Mouse (Mus musculus): ENCODE measurements at regions not wholly inside any gene's neighbourhood (a gene's known extent, or its start where the extent isn't known, plus 50 kb on each side); places are given as distances from the start of the nearest gene placed in this dataset.

DNA sequence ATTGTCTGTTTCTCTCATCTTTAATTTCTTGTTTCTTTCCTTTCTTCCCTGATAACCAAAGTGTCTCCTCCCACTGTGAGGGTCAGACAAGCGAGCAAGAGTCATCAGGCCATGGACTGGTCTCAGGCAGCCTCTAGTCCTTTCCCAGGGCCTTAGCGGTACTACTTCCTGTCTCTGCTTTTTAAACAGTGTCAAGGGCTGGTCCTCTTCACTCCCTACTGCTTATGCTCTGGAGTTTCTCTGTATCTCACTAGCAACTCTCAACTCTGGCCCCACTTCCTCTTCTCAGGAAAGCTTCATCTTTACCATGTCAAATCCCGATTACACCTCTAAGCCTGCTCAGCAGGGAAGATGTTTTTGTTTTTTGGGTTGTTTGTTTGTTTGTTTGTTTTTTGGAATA is 124.1 kb downstream of the Pten start:
- no peak for DNase-seq (ENCODE audit: low spot score in 2 of 2)

DNA sequence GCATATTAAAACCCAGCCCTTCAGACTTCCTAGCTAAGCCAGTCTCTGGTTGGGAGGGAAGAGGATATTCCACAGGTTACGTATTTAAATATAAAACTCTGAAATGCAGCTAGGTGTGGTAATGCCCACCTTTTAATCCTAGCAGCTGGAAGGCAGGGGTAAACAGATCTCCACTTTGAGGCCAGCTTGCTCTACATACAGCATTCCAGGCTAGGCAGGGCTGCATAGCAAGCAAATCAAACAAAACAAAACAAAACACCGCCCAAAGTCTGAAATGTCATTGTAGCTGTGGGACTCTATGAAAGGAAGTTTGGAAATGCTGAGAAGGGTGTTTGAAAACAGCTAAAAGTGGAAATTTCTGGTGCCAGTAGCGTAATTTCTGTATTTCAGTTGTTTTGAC is 127.0 kb downstream of the Pten start:
- no peak for DNase-seq (ENCODE audit: low spot score in 2 of 2)

DNA sequence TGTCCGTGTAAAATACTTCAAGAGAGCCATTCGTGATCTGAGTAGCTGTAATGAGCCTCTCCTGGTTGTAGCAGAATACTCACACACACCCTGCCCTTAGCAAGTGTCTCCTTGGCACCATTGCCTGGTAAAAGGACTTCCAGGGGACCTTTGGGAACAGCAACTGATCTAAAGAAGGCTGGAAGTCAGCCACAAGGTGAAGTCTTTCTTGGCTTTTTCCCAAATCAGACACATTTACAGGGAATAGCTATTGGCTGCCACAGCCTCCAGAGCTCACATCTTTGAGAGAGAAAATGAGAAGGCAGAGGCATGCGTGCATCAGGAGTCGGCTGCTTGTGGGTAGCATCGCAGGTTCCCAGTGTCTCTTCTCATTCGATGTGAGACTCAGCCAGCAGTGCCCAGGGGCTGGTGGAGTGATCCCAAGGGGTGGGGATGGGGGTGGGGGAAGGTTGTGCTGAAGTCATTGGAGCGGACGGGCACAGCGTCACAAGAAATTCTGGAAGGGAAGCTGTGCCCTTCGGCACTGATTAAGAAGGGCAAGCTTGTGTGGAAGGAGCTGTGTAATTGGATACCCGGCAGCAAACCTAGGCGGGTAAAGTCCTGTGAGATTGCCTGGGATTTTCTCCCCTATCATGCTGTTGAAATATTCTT is 128.3 kb downstream of the Pten start:
- no peak for DNase-seq (ENCODE audit: low spot score in 2 of 2)

DNA sequence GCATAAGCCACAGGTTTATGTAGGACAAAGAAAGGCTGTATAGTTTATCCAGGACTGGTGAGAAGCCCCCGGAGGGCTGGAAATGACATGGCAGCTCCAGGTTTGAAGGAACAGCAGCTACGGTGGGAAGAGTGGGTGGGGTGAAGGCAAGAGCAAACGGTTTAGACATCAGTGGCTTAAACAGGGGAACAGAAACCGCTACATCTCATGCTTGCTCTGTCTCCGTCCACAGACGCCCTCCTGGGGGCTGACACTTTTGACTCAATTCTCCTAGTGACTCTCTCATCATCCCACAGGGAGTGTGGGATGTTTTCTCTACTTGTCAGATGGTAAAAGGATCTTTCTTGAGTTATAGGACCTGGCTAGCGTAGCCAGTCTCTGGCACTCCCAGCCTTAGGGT is 129.9 kb downstream of the Pten start:
- DNase-seq (ENCODE audit: low spot score in 2 of 2): no peak

DNA sequence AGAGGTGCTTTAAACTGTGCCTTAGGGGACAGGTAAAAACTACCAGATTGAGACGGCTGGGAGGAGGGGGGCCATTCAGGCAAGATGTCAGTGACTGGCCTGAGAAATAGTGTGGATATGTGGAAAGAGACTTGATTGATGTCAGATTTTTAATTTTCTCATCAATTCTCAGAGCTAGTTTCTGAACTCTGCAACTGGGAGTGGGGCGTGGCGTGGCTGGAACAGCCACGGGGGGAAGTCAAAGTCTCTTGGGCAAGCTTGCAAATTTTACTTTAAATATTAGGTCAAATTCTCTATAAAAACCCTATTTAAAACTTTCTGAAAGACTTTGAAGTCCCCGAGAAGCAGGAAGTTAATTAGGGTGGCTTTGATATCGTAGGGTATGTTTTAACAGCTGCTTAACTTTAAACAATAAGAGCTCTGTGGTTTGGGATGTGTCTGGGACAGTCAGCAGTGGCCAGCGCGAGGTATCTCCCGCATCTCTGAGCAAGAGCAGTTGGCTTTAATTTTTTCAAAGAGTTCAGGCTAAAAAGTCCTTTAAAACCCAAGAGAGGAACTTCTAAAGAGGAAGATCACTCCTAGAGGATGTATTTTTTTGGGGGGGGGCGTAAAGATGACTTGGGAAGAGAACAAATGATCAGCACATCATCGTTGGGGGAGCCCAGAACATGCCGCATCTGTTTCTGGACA is 131.5 kb downstream of the Pten start:
- DNase-seq (ENCODE audit: low spot score in 2 of 2): no peak

DNA sequence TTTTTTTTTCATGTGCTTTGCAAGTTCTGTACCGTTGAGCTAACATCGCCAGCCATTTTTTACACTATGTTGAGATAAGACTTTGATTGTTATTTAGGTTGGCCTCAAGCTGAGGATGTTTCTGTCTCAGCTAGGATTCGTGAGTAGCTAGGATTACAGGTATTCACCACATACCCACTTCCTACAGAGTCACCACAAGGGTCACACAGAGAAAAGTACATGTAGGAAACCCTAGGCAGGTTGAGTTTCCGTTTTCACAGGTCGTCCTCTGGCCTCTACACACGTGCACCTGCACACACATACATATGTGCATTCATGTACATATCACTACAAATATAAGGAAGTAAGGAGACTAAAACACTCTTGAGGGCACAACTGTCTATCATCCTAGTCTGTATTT is 133.5 kb downstream of the Pten start:
- DNase-seq (ENCODE audit: low spot score in 2 of 2): no peak

DNA sequence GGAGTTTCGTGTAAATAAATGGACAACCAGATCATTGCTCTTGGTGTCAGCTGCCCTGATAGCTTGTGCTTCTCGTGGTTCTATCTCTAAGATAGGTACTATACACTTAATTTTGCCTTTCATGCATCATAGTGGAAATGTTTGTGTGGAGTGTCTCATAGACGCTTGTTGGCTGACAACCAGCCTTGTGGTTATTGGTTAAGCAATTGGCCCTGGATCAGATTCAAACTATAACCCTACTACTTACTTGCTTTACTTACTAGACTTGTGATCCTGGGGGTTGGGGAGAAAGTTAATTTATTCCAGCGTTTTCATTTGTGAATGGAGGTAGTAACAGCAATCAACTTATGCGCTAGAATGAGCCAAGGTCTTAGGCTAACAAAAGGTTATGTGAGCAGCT is 135.2 kb downstream of the Pten start:
- DNase-seq (ENCODE audit: low spot score in 2 of 2): no peak

DNA sequence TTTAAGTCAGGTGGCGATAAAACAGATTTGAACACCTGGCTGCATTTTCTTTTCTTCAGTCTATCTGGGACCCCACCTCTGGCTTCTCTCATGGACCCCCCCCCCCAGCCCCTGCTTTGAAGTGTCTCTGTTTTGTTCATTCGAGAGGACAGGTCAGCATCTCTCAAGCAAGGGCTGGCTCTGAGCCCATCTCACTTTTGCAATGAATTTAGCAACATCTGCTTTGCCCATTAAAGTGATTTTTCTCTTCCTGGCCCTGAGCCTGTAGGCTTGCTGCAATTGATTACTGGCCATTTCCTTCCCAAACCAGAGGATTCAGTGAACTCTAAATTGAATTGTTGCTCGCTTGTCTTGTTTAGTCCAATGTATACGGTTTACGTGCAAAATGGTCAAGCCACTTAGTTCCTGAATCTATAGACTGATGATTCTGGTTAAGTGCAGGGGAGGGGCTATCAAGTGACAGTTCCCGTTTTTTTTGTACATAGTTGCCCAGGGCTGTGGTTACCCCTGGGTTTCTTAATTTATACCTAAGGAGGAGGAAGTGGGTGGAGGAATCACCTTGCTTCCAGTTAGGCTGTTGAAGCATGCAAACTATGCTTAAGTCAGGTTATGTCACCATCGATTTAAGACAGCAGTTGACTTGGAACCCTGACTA is 146.3 kb downstream of the Pten start:
- no peak for DNase-seq (ENCODE audit: low spot score in 2 of 2)

DNA sequence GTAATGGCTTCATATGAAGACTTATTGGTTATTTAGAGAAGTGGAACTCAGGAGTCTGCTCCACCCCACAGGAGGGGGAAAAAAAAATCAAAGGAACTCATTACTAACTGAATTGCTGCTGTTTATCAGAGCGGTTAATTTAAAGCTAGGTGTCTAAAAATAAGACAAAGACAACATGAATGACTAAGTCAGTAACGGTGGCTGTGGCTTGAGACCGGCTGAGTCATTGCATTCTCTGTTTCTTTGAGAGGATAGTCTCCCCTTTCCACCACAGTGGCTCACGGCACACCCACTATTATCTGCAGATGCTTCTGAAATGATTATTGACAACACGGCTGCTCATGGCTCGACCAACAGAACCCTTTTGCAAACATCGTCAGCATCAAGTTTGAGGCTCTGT is 147.2 kb downstream of the Pten start:
- no peak for DNase-seq (ENCODE audit: low spot score in 2 of 2)

DNA sequence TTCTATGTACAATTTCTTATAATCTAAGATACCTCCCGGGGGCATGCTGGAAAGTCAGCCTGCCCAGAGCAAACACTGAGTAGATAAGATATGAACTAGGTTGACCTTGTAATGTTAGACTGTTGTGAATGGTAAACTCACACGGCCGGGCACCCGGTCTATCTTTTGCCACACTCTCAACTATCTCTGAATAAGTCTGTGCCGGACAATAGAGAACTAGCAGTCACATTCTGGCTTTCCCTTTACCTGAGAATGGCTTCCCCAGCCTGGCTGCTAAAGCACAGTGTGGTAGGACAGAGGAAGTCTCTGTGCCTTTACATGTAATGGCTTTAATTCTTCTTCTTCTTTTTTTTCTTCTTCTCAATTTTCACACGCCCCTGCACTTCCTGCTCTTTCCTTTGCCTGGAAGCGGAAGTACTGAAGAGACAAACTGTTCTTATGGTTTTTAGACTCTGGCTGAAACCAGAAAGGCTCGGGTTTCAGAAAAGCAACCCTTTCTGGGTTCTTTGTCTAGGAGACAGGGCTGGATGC is 148.7 kb downstream of the Pten start:
- DNase-seq (ENCODE audit: low spot score in 2 of 2): no peak

DNA sequence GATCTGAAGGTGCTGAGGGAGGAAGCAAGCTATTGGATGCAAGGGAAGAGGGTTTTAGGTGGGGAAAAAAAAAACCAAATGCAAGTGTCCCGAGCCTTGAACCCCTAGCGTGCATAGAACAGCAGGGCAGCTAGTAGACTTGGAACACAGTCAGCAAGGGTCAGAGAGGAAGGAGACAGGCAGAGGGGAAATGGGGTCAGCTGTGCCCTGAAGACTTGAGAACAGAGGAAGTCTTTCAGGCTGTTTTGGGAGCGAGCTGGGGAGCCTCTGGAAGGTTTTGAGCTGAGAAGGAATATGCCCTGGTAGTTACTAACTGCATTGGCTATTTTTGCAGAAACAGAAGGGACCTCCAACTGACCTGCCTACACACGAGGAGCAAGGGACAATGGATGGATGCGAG is 149.5 kb downstream of the Pten start:
- peak in 1 of 2 experiments; percentile 31 for DNase-seq (ENCODE audit: low spot score in 2 of 2)

DNA sequence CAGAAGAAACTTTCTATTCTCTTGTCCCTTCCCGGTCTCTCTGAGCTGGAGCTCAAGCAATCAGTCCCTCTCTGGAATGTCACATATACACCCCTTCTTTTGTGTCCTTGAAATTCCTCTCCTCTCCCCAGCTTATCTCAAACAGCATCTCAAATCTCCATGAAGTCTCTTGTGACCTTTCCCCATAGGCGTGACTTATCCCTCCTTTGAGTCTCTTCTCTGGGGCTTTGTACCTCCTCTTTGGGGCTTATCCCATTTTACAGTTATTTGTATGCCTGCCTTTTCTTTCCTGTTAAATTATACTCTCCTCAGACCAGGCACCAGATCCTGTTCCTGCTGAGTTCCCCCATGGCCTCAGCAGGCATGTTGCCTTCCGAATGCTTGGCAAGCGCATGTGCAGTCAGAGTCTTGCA is 152.8 kb downstream of the Pten start:
- no peak for DNase-seq (ENCODE audit: low spot score in 2 of 2)

DNA sequence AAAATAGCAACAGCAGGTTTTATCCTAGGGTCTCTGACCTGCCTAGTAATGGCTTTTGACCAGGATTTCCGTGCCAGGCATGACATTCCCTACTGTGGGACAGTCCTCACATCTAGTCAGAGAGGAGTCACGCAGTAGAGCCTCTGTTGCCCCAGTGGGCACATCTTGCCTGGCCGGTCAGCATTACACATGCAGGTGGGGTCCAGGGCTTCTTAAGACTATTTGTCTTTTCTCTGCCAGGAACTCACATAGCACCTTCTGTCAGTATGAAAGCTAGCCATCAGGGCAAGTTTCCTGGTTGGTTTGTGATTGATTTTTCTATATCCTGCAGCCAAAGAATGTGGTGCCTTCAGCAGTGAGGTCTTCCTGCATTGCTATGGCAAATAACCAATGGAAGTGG is 155.0 kb downstream of the Pten start:
- no peak for DNase-seq (ENCODE audit: low spot score in 2 of 2)

DNA sequence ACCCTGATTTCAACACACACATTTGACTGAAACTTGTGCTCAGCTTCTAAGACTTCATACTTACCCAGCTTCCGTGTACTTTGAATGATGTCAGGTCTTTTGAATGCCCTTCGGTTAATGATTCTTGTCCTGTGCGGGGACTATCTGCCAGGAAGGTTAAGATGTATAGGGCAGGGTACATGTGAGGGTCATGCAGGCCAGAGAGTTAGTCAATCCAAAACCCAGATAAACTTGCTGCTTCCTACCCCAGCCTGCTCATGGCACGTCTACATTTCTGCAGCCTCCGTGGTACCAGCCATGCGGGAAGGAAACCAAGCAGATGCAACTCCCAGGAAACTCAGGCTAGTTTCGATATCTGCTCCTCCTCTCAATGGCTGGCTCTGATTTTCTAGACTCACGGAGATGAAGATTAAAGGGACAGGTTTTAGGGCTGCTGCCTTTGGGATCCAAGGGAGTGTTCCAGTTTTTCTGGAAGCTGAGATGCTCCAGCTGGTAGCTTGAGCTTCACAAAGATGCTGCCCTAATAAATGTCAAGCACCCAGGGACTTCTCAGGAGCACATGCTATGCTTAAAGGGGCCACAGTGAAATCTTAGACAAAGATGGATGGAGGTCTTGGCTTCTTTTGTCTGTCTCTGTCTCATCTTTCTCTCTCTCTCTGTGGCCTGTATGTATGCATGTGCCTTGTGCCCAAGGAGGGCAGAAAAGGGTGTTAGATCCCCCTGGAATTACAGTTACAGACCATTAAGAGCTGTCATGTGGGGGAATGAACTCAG is 159.4 kb downstream of the Pten start:
- DNase-seq (ENCODE audit: low spot score in 2 of 2): no peak

DNA sequence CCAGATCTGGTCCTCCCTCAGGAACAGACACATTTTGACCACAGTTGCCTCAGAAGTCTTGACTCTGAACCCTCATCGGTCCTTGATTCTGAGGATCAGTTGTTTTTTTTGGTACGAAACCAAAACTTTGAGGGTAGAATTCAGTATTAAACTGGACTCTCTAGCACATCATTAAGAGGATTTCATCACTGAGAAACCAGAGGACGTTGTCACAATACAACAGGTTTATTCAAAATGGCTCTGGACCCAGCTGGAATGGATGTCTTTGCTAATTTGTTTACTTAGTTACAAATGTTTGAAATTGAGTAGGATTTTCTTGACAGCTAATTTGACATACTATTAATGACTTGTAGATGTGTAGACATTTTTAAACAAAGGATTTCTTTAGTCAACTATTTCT is 163.7 kb downstream of the Pten start:
- DNase-seq (ENCODE audit: low spot score in 2 of 2): no peak

DNA sequence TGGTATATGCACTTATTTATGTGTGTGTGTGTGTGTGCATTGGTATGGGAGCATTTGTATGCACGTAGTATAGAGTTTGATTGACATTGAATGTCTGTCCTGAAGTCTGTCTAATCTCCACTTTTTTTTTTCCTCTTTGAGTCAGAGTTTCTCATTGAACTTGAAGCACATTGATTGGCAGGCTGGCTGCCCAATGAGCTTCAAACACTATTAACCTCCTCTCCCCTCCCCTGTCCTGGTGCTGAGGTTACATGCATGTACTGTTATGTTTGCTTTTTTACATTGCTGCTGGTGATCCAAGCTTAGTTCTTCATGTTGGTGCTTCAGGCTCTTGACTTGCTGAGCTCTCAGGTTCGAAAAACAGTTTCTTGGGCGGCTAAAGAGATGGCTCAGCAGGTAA is 166.6 kb downstream of the Pten start:
- DNase-seq (ENCODE audit: low spot score in 2 of 2): no peak

DNA sequence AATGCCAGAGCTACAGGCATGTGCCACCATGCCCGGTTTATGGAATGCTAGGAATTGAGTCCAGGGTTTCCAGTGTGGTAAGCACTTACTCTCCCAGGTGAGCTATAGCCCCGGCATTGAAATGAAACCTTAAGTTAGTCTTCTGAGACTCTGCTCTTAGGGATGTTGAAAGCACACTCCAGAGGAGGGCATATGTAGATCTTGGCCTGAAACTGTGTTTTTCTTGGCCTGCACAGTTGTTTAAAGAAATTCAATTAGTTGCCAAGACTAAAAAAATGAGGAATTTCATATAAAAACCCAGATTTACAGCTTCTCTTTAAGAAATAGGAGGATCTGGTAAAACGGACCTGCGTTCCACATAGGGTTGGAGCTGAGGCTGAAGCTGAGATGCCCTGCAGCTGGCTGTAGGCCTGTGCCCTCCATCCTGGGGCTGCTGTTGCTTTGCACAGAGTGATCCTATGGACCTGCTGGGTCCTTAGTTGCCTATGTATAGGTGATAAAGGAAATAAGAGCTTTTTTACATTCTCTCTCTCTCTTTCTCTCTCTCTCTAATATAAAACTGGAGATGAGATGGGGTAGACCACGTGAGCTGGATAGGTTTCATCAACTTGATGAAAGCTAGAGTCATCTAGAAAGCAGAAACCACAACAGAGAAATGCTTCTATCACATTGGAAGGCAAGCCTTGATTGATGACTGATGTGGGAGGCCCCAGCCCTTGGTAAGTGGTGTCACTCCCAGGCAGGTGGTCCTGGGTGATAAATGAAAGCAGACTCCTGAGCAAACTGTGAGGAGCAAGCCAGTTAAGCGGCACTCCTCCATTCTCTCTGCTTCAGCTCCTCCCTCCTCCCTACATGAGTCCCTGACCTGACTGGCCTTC is 168.6 kb downstream of the Pten start:
- no peak for DNase-seq (ENCODE audit: low spot score in 2 of 2)

DNA sequence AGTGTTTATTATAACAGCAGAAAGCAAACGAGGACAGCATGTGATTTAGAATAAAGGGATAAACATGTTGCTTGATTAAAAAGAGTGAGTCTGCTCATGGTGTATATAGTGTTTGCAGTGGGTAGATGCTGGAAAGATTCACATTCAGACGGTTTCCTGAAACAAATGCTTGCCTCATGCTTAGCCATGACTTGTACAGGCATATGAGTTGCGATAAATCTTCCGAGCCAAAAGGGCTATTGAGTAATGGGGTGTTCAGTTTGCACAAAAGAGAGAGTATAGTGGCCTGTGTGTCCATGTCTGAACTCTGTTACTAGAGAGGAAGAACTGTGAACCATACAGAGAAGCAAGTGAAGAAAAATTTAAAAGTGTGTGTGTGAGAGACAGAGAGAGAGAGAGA is 169.3 kb downstream of the Pten start:
- no peak for DNase-seq (ENCODE audit: low spot score in 2 of 2)

DNA sequence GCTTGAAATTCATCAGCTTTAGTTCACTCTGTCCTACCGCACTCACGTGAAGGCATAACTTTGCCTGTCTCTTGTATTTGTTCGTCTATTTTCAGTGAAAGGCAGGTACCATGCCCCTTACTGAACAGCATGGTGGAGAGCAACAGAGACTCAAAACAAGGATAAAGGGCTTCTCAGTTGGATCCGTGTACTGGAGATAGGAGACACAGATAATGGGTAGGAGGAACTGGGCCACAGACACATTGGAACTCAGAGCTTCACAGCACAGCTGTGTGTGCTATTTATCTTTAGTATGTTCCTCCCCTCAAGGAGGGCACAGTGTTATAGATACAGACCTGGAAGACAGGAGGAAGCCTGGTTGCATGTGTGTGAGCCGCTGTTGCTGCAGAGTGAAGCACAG is 176.4 kb downstream of the Pten start:
- no peak for DNase-seq (ENCODE audit: low spot score in 2 of 2)

DNA sequence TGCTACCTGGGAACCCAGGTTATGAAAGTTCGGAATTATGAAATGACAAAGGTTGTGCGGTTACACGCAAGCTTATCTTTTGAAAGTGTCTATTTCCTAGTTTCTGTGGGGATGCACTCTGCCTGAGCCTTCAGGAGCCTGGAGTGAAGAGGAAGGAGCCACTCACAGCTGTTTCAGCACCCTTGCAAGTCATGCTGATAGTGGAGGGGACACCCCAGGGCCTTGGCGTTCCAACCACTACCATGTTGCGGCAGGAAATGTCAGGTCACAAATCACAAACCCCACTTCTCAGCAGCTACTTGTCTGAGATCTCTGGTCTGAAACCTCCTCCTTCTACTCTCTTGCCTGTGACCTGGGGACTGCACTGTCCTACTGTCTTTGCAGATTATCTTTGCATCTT is 178.3 kb downstream of the Pten start:
- no peak for DNase-seq (ENCODE audit: low spot score in 2 of 2)

DNA sequence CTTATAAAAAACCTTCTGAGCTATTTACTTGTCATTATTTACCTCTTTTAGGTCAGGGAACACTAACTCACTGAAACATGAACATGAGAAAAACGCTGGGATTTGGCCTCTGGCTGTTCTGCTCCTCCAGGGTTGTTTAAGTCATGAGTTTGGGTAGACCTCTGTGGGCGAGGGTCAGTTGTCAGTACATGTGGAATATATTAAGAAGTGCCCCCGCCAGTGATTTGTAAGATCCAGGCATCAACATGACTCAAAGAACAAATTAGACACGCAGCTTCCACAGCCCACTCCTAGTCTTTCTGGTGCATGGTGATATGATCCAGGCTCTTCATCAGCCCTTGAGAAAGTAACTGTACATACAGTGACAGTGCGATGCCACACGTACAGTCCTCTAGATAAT is 180.3 kb downstream of the Pten start:
- DNase-seq (ENCODE audit: low spot score in 2 of 2): no peak
